Mouse (Mus musculus) adrenal gland, postnatal 25 days (tissue): ENCODE results near the gene Olfr980. TPM values are rescaled to one million over a fixed set of nuclear protein-coding genes. Genes with fewer than 3 reads are reported as not detected.
"Not testable (repeated sequence)": the region's sequence is repeated elsewhere in the genome, so short reads cannot be mapped to it uniquely, and the experiment has no call there.

ENCODE experiments used
- DNase-seq: peaks from one replicate; pipeline ENCODE4 v3.0.0; 2021; ENCODE audit warnings: mixed read lengths
- long read RNA-seq: library from polyadenylated mRNA; stranded (forward); transcript quantifications from one replicate; pipeline ENCODE4 v2.0.0, GENCODE M21; 2021
- total RNA-seq: library from RNA; stranded (reverse); gene quantifications from 2 replicates; pipeline ENCODE4 v1.2.3, GENCODE M21; 2021

Olfr980 gene
- total RNA-seq = not detected in 2 replicates
- long read RNA-seq = 0 reads

GRCm38 (mm10) chr9:40009482-40009881, at the start of gene Olfr980:
Gene Olfr980 (minus strand): TSS chr9:40009582.
- DNase-seq = no peak

GRCm38 (mm10) chr9:40050138-40050537, 40.8 kb upstream of the Olfr980 start:
- no peak for DNase-seq

DNA sequence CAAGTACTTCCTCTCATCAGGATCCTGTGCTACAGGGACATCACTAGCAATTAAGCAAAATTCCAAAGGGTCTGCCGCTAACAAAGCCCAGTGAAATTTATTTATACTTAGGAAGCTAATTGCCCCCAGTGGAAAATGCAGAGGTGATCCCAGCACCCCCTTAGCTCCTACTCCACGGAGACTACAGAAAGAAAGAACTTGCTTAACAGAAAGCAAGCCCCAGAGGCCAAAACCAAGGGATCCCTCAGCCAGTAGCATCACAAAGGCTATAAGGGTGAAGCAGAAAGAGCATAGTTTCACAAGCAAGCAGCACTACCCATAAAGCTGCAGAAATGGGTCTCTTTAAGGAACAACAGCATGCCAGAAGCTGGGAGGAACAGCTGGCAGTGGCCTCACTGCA, 11.8 kb upstream of the Olfr980 start, which contains the start of gene Olfr981:
Gene Olfr981 (plus strand): TSS at position 301 of the 400 bp plus-strand sequence.
- DNase-seq = no peak

- no peak for DNase-seq
These were observed 6.0 kb downstream of the Olfr980 start, which contains the start of gene Olfr979 for GRCm38 (mm10) chr9:40003365-40003764. Gene Olfr979 (minus strand): TSS chr9:40003465.

DNA sequence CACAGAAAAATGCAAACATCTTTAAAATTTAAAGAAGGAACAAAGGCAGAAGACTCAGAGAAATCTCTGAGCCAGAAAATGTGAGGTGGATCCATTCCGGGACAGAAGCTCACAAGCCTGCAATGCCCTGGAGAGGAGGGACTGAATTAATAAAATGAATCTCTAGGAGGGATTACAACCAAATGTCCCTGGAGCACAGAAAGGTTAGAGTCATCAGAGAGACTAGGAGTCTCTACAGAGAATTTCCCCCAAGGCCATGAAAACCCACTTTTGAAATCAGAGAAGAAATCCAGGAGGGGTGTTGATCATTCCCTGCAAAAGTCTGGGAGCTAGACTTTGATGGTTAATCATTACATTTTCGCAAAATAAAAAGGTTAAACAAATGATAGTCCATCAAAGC, 17.6 kb downstream of the Olfr980 start, which contains the start of gene Olfr978:
Gene Olfr978 (plus strand): TSS at position 301 of the 400 bp plus-strand sequence.
- DNase-seq = no peak

GRCm38 (mm10) chr9:39976581-39977145, 32.7 kb downstream of the Olfr980 start:
- DNase-seq = not testable (repeated sequence)

- not testable (repeated sequence) for DNase-seq
These were observed 48.3 kb downstream of the Olfr980 start, which contains the start of gene Olfr976 for GRCm38 (mm10) chr9:39961033-39961432. Gene Olfr976 (minus strand): TSS chr9:39961133.

Other genes starting within 250 kb of the Olfr980 start
- gene Olfr968, start 226.3 kb downstream of the Olfr980 start, total RNA-seq = not detected in 2 replicates
- gene Olfr969, start 218.6 kb downstream of the Olfr980 start, total RNA-seq = not detected in 2 replicates
- not detected in 2 replicates for gene Olfr970, start 200.7 kb downstream of the Olfr980 start, total RNA-seq
- gene Olfr971, start 172.7 kb downstream of the Olfr980 start, total RNA-seq = not detected in 2 replicates
- not detected in 2 replicates for gene Olfr972, start 143.2 kb downstream of the Olfr980 start, total RNA-seq
- not detected in 2 replicates for gene Olfr229, start 102.2 kb downstream of the Olfr980 start, total RNA-seq
- gene Olfr974, start 72.1 kb downstream of the Olfr980 start, total RNA-seq = not detected in 2 replicates
- gene Olfr975, start 57.5 kb downstream of the Olfr980 start, total RNA-seq = not detected in 2 replicates
- not detected in 2 replicates for gene Olfr976, start 48.4 kb downstream of the Olfr980 start, total RNA-seq
- gene Olfr978, start 17.5 kb downstream of the Olfr980 start, total RNA-seq = not detected in 2 replicates
- gene Olfr979, start 6.1 kb downstream of the Olfr980 start, total RNA-seq = not detected in 2 replicates
- not detected in 2 replicates for gene Olfr981, start 11.9 kb upstream of the Olfr980 start, total RNA-seq
- gene Olfr982, start 64.2 kb upstream of the Olfr980 start, total RNA-seq = not detected in 2 replicates
- not detected in 2 replicates for gene Olfr983, start 84.0 kb upstream of the Olfr980 start, total RNA-seq
- not detected in 2 replicates for gene Olfr984, start 104.6 kb upstream of the Olfr980 start, total RNA-seq
- not detected in 2 replicates for gene Olfr985, start 120.6 kb upstream of the Olfr980 start, total RNA-seq
- not detected in 2 replicates for gene Tmem225, start 138.5 kb upstream of the Olfr980 start, total RNA-seq
- not detected in 2 replicates for gene Olfr986, start 171.3 kb upstream of the Olfr980 start, total RNA-seq
- gene Zfp202, start 182.7 kb upstream of the Olfr980 start, total RNA-seq = 6.4 and 6.6 TPM in 2 replicates